In the genomic region with DNA sequence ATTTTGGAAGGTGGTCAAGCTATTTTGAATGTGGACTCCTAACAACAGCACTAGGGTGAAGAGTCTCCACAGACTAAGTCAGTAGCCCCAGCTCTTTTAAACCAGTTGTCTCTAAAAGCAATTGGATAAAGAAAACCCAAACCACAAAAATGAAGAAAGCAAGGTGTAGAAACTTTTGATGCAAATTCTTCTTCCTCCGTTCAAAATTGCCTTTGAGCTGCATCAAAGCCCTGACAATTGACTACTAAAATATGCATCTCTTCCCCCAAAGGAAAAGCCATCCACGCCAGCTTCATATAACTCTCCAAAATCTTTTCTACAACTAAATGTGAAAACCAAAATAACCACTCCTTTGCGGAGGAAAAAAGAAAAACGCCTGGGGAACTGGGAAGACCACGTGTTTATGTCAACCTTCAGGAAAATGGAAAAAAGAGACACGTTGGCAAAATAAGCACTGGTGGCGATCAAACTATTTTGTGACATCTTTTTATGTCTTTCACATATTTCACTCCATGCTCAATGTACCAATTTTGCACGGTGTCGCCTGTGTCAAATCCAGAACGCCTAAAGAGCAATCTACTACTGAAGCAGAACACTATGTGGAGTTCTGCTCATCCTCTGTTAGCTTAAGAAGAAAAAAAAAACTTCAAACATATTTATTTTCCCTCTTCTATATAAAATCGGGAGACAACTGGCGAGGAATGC, we compare ENCODE assay signal across 8 mouse cellular contexts. TPM values are rescaled to one million over a fixed set of nuclear protein-coding genes. Genes with fewer than 3 reads are reported as not detected.
DNase-seq lines count a peak whose midpoint lies in the region; ATAC-seq and TF ChIP-seq lines count a peak whose summit lies in the region.

No protein-coding gene starts in this region.

- no peak for TF ChIP-seq POLR2A in limb, embryonic 14.5 days (IDR thresholded peaks at IDR 0.05; ENCODE audit: borderline replicate concordance, extremely low read depth, insufficient read depth, insufficient read length)

- peak; percentile 4 for DNase-seq in adrenal gland, postnatal 10 days
- DNase-seq in adrenal gland, adult 8-10 months, result no peak
- peak; percentile 15 for DNase-seq in thymus, postnatal 14 days
- DNase-seq in thymus, adult 18-20 months, result no peak
- no peak for DNase-seq in limb, embryonic 14.5 days (ENCODE audit: low spot score)
- no peak for DNase-seq in adipocyte (ENCODE audit: low spot score)
- no peak for DNase-seq in adrenal gland, adult 18-20 months (ENCODE audit: low spot score in 2 of 2)

- H3K4me1 ChIP-seq in limb, embryonic 14.5 days (ENCODE audit: control insufficient read depth, insufficient read depth, low read length), result peaks cover 20% of the 10 kb centered on the region
- H3K4me1 ChIP-seq in stomach, embryonic 16.5 days (ENCODE audit: control insufficient read depth, insufficient read depth, low read length), result peaks cover 23% of the 10 kb centered on the region

- ATAC-seq in limb, embryonic 14.5 days (ENCODE audit: low FRiP score, low read depth), result no peak
- no peak for ATAC-seq in stomach, embryonic 16.5 days (ENCODE audit: insufficient read depth, low FRiP score)

- H3K4me2 ChIP-seq in limb, embryonic 14.5 days (replicated peaks; ENCODE audit: low read depth, low read length, severe bottlenecking), result peak overlapping the region; percentile 76
- peak overlapping the region; percentile 68 for H3K4me2 ChIP-seq in stomach, embryonic 16.5 days (ENCODE audit: low read depth, low read length)

- peak overlapping the region; percentile 91 for H3K9ac ChIP-seq in limb, embryonic 14.5 days (ENCODE audit: low read depth, low read length, severe bottlenecking)
- H3K9ac ChIP-seq in stomach, embryonic 16.5 days (ENCODE audit: low read length), result peak overlapping the region; percentile 93

- H3K27ac ChIP-seq in limb, embryonic 14.5 days (replicated peaks; ENCODE audit: low read depth, low read length), result peak overlapping the region; percentile 94; the same call in 1 of the 2 replicates
- no peak overlapping the region; the same call in 1 of the 2 replicates for H3K27ac ChIP-seq in stomach, embryonic 16.5 days (ENCODE audit: low read length)

- no peaks in the 10 kb centered on the region for H3K9me3 ChIP-seq in limb, embryonic 14.5 days (ENCODE audit: control insufficient read depth, low read length)
- no peaks in the 10 kb centered on the region for H3K9me3 ChIP-seq in stomach, embryonic 16.5 days (replicated peaks; ENCODE audit: control insufficient read depth, low read length)

- no peaks in the 10 kb centered on the region for H3K27me3 ChIP-seq in limb, embryonic 14.5 days (ENCODE audit: control insufficient read depth, insufficient read depth, low read length)
- H3K27me3 ChIP-seq in stomach, embryonic 16.5 days (ENCODE audit: control insufficient read depth, insufficient read depth, low read length), result no peaks in the 10 kb centered on the region

- 8% methylated on average over 12 of the region's 12 CpGs for WGBS in limb, embryonic 14.5 days
- WGBS in stomach, embryonic 16.5 days, result 12% methylated on average over 12 of the region's 12 CpGs

- H3K36me3 ChIP-seq in limb, embryonic 14.5 days (ENCODE audit: control insufficient read depth, insufficient read depth, low read length), result no peaks in the 10 kb centered on the region
- no peaks in the 10 kb centered on the region for H3K36me3 ChIP-seq in stomach, embryonic 16.5 days (ENCODE audit: control insufficient read depth, insufficient read depth, low read length)

- peak overlapping the region; percentile 85 for H3K4me3 ChIP-seq in limb, embryonic 14.5 days (replicated peaks; ENCODE audit: low read length)
- peak overlapping the region; percentile 83 for H3K4me3 ChIP-seq in stomach, embryonic 16.5 days (replicated peaks; ENCODE audit: low read length)

RNA-seq across cellular contexts. Expression of a gene that starts 1.8 kb away (rescaled TPM):
- 10 to 100 TPM in 1 of 2 experiments, 1 to 10 TPM in 1; 9.0 to 14.4 TPM for total RNA-seq in adrenal gland, postnatal 10 days (2021)
- total RNA-seq in adrenal gland, adult 8-10 months (2022), result 10 to 100 TPM in 3 of 4 experiments, 1 to 10 TPM in 1; 9.7 to 23.7 (median 16.7) TPM
- 37.7 and 37.8 TPM in 2 replicates for polyA plus RNA-seq in limb, embryonic 14.5 days (2012; rRNA removed)
- polyA plus RNA-seq in limb, embryonic 14.5 days (2014; fragmentation: Nextera tagmentation; extraction: Ambion mirVana), result 20.0 and 21.7 TPM in 2 replicates
- 15.0 and 15.5 TPM in 2 replicates for polyA plus RNA-seq in stomach, embryonic 16.5 days (2015; fragmentation: Nextera tagmentation; extraction: Ambion mirVana)
- 1 to 10 TPM; 8.6 to 9.2 TPM for total RNA-seq in adrenal gland, adult 18-20 months (2021)

Comparison
In these comparisons a context has a peak if more than half of its experiments do, and no peak if none do; other contexts are left out.
1. DNase-seq: peak in adrenal gland, postnatal 10 days (single experiment) and thymus, postnatal 14 days (single experiment); none in adrenal gland, adult 8-10 months (single experiment), thymus, adult 18-20 months (0 of 2), limb, embryonic 14.5 days (single experiment), adipocyte (single experiment) and adrenal gland, adult 18-20 months (0 of 2).